Comparison of ENCODE assay signal across 8 mouse cellular contexts in genomic region chr9:122902717-122903535, GRCm38 (mm10). TPM values are rescaled to one million over a fixed set of nuclear protein-coding genes. Genes with fewer than 3 reads are reported as not detected.
DNase-seq lines count a peak whose midpoint lies in the region; ATAC-seq and TF ChIP-seq lines count a peak whose summit lies in the region.

No protein-coding gene starts in this region.

- DNase-seq in adrenal gland, adult 8-10 months = peak; percentile 41
- peak; percentile 51 for DNase-seq in gastrocnemius, adult 2 months
- DNase-seq in hindbrain, embryonic 14.5 days (ENCODE audit: low spot score) = peak; percentile 81
- DNase-seq in left cerebral cortex, adult 8-10 months (ENCODE audit: low spot score in 2 of 2) = peak; percentile 6 to 17
- peak; percentile 74 to 80 for DNase-seq in lung, postnatal 4 days
- peak; percentile 13 to 38 for DNase-seq in right cerebral cortex, adult 2 months (ENCODE audit: low spot score in 2 of 2)
- no peak for DNase-seq in c-Kit-positive CD71-positive TER-119-positive erythroid progenitor cells, embryonic 14.5 days (ENCODE audit: low spot score)

- H3K36me3 ChIP-seq in hindbrain, embryonic 14.5 days (replicated peaks; ENCODE audit: control insufficient read depth, insufficient read depth) = peaks cover 10% of the 10 kb centered on the region

- H3K9me3 ChIP-seq in hindbrain, embryonic 14.5 days (ENCODE audit: control insufficient read depth, low read length) = no peaks in the 10 kb centered on the region

- WGBS in hindbrain, embryonic 14.5 days = 13% methylated on average over 32 of the region's 32 CpGs

- peak overlapping the region; percentile 68 for H3K4me2 ChIP-seq in hindbrain, embryonic 14.5 days (replicated peaks)

- TF ChIP-seq POLR2A in cortical plate, adult 2 months (IDR thresholded peaks at IDR 0.05; ENCODE audit: extremely low read depth, insufficient read depth, low read length) = no peak

- intact Hi-C loops in gastrocnemius, adult 2 months (cut with DNase I) = no loop called here

- H3K9ac ChIP-seq in hindbrain, embryonic 14.5 days = peak overlapping the region; percentile 59

- peak; percentile 97 for ATAC-seq in hindbrain, embryonic 14.5 days (ENCODE audit: low FRiP score)

- peak overlapping the region; percentile 33 for H3K4me3 ChIP-seq in cortical plate, adult 2 months (ENCODE audit: insufficient read depth, low read length)
- peak overlapping the region; percentile 75 for H3K4me3 ChIP-seq in gastrocnemius, adult 2 months
- H3K4me3 ChIP-seq in hindbrain, embryonic 14.5 days (replicated peaks; ENCODE audit: low read length) = peak overlapping the region; percentile 46

- H3K27me3 ChIP-seq in hindbrain, embryonic 14.5 days (ENCODE audit: control insufficient read depth, insufficient read depth, low read length) = no peaks in the 10 kb centered on the region

- no peak for TF ChIP-seq CTCF in cortical plate, adult 2 months (IDR thresholded peaks at IDR 0.05; ENCODE audit: extremely low read depth, insufficient read depth, low read length)
- TF ChIP-seq CTCF in gastrocnemius, adult 2 months (IDR thresholded peaks at IDR 0.05) = no peak

- no peaks in the 10 kb centered on the region for H3K4me1 ChIP-seq in cortical plate, adult 2 months (ENCODE audit: control insufficient read depth, insufficient read depth, low read length)
- peaks cover 6% of the 10 kb centered on the region; the same call in 1 of the 2 replicates for H3K4me1 ChIP-seq in hindbrain, embryonic 14.5 days (replicated peaks; ENCODE audit: control insufficient read depth, insufficient read depth, low read length)

- no peak overlapping the region for H3K27ac ChIP-seq in cortical plate, adult 2 months (ENCODE audit: insufficient read depth, low read length)
- H3K27ac ChIP-seq in gastrocnemius, adult 2 months = peak overlapping the region; percentile 49; the same call in 1 of the 2 replicates
- peak overlapping the region; percentile 60; the same call in 1 of the 2 replicates for H3K27ac ChIP-seq in hindbrain, embryonic 14.5 days

RNA-seq across cellular contexts. Expression of gene Zkscan7, which starts 17.4 kb away (rescaled TPM):
- 10 to 100 TPM in 3 of 4 experiments, 1 to 10 TPM in 1; 8.3 to 12.8 (median 11.1) TPM for total RNA-seq in adrenal gland, adult 8-10 months (2022)
- polyA plus RNA-seq in cortical plate, adult 2 months (2012; rRNA removed) = 3.0 and 3.3 TPM in 2 replicates
- 1 to 10 TPM; 3.3 to 4.2 TPM for total RNA-seq in gastrocnemius, adult 2 months (2021)
- polyA plus RNA-seq in hindbrain, embryonic 14.5 days (2014; fragmentation: Nextera tagmentation; extraction: Ambion mirVana) = 1.9 and 2.2 TPM in 2 replicates
- total RNA-seq in left cerebral cortex, adult 8-10 months (2022) = 1 to 10 TPM; 5.1 to 5.7 (median 5.5) TPM

RNA-seq across cellular contexts. Expression of gene Zfp105, which starts 19.9 kb away (rescaled TPM):
- 1 to 10 TPM; 5.5 to 8.5 (median 7.2) TPM for total RNA-seq in adrenal gland, adult 8-10 months (2022)
- 4.7 TPM in 2 replicates for polyA plus RNA-seq in cortical plate, adult 2 months (2012; rRNA removed)
- 1 to 10 TPM in 1 of 2 experiments, under 1 TPM in 1; 0.89 to 1.0 TPM for total RNA-seq in gastrocnemius, adult 2 months (2021)
- polyA plus RNA-seq in hindbrain, embryonic 14.5 days (2014; fragmentation: Nextera tagmentation; extraction: Ambion mirVana) = 16.1 and 17.0 TPM in 2 replicates
- total RNA-seq in left cerebral cortex, adult 8-10 months (2022) = 1 to 10 TPM; 6.2 to 9.3 (median 8.3) TPM

RNA-seq across cellular contexts. Expression of gene Zfp445, which starts 37.1 kb away (rescaled TPM):
- total RNA-seq in adrenal gland, adult 8-10 months (2022) = 100 to 1,000 TPM; 132 to 160 (median 142) TPM
- 140 and 156 TPM in 2 replicates for polyA plus RNA-seq in cortical plate, adult 2 months (2012; rRNA removed)
- total RNA-seq in gastrocnemius, adult 2 months (2021) = 10 to 100 TPM; 39.0 to 39.5 TPM
- 97.7 and 104 TPM in 2 replicates for polyA plus RNA-seq in hindbrain, embryonic 14.5 days (2014; fragmentation: Nextera tagmentation; extraction: Ambion mirVana)
- 100 to 1,000 TPM; 161 to 172 (median 163) TPM for total RNA-seq in left cerebral cortex, adult 8-10 months (2022)

RNA-seq across cellular contexts. Expression of gene 1110059G10Rik, which starts 47.9 kb away (rescaled TPM):
- total RNA-seq in adrenal gland, adult 8-10 months (2022) = 10 to 100 TPM; 18.3 to 28.4 (median 23.0) TPM
- 18.9 and 20.0 TPM in 2 replicates for polyA plus RNA-seq in cortical plate, adult 2 months (2012; rRNA removed)
- total RNA-seq in gastrocnemius, adult 2 months (2021) = 10 to 100 TPM; 10.4 to 11.3 TPM
- 32.3 and 33.9 TPM in 2 replicates for polyA plus RNA-seq in hindbrain, embryonic 14.5 days (2014; fragmentation: Nextera tagmentation; extraction: Ambion mirVana)
- total RNA-seq in left cerebral cortex, adult 8-10 months (2022) = 10 to 100 TPM; 20.1 to 23.4 (median 21.1) TPM

RNA-seq across cellular contexts. Expression of gene Kif15, which starts 47.9 kb away (rescaled TPM):
- 1 to 10 TPM; 1.3 to 2.1 (median 1.7) TPM for total RNA-seq in adrenal gland, adult 8-10 months (2022)
- 0.79 and 0.92 TPM in 2 replicates for polyA plus RNA-seq in cortical plate, adult 2 months (2012; rRNA removed)
- total RNA-seq in gastrocnemius, adult 2 months (2021) = under 1 TPM in 1 of 2 experiments, not detected in 1; 0.17 TPM
- polyA plus RNA-seq in hindbrain, embryonic 14.5 days (2014; fragmentation: Nextera tagmentation; extraction: Ambion mirVana) = 9.2 and 9.3 TPM in 2 replicates
- total RNA-seq in left cerebral cortex, adult 8-10 months (2022) = 1 to 10 TPM; 1.0 to 1.6 (median 1.0) TPM
